Mouse (Mus musculus) gonadal fat pad, adult 2 months (tissue): ENCODE data around the gene BC016579. TPM values are rescaled to one million over a fixed set of nuclear protein-coding genes. Genes with fewer than 3 reads are reported as not detected.

Experiments
- polyA plus RNA-seq: library from polyadenylated mRNA; depleted of rRNA; stranded (reverse); fragments of >200 nt; gene quantifications from 2 replicates; pipeline ENCODE4 v1.2.3, GENCODE M21; 2012; rRNA removed

Gene BC016579
- polyA plus RNA-seq, 1 experiment = 0.39 TPM

Other genes with a start within 250 kb of the BC016579 start
- gene Cd200, start 245.0 kb downstream of the BC016579 start, polyA plus RNA-seq = 84.0 and 113 TPM in 2 replicates
- 0.65 and 1.0 TPM in 2 replicates for gene Gm609, start 161.1 kb downstream of the BC016579 start, polyA plus RNA-seq
- gene Gm17783, start 122.0 kb downstream of the BC016579 start, polyA plus RNA-seq = 0.11 TPM in 1 of 2 replicates, not detected in the other
- 0.04 TPM in 1 of 2 replicates, not detected in the other for gene Slc9c1, start 118.8 kb downstream of the BC016579 start, polyA plus RNA-seq
- 0.14 and 0.27 TPM in 2 replicates for gene Gcsam, start 43.7 kb downstream of the BC016579 start, polyA plus RNA-seq
- 0.52 and 1.1 TPM in 2 replicates for gene Tmprss7, start 39.6 kb upstream of the BC016579 start, polyA plus RNA-seq
- 0.42 TPM in 2 replicates for gene Tagln3, start 70.5 kb upstream of the BC016579 start, polyA plus RNA-seq
- gene Abhd10, start 88.9 kb upstream of the BC016579 start, polyA plus RNA-seq = 6.6 and 6.9 TPM in 2 replicates